Mouse (Mus musculus) ES-E14 (cell line): Measurements from ENCODE around the gene Fam120b.

Source experiments
- HCFC1 ChIP-seq: IDR thresholded peaks from 2 replicates; pipeline ENCODE4 v1.6.1; 2012; ENCODE audit warnings: low read length, inconsistent platforms, borderline replicate concordance; ENCODE audit not compliant: insufficient read depth
- MAFK ChIP-seq: IDR thresholded peaks from 2 replicates; pipeline ENCODE4 v1.6.1; 2014; ENCODE audit warnings: mild to moderate bottlenecking, low read depth, low read length, inconsistent platforms; ENCODE audit not compliant: insufficient read depth
- ZC3H11A ChIP-seq: IDR thresholded peaks from 2 replicates; pipeline ENCODE4 v1.6.1; 2012; ENCODE audit warnings: low read depth, mild to moderate bottlenecking, inconsistent platforms, low read length, borderline replicate concordance
- ZNF384 ChIP-seq: IDR thresholded peaks from 2 replicates; pipeline ENCODE4 v1.6.1; 2012; ENCODE audit warnings: low read depth, low read length, inconsistent platforms

DNA sequence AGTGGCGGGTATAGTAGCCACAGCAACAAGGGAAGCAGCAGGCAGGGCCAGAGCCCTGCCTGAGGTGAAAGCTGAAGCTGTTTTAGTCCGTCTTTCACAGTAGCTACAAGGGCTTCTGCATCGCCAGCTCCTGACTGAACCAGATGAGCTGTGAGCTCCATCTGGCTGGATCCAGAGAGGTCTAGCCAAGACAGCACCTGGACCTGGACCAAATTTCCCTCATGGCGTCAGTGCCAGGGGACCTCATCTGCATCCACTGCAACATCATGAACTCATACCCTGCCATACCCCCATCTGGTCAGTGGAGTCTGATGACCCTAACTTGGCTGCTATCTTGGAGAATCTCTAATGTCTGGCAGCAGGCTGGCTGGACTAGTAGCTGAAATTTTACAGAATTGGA is 63.8 kb downstream of the Fam120b start:
- no peak for TF ChIP-seq HCFC1
- no peak for TF ChIP-seq ZNF384
- TF ChIP-seq ZC3H11A: no peak
- no peak for TF ChIP-seq MAFK
